Mouse (Mus musculus): ENCODE data around the gene Olfr212. TPM values are rescaled to one million over a fixed set of nuclear protein-coding genes. Genes with fewer than 3 reads are reported as not detected.
"Not testable (repeated sequence)": the region's sequence is repeated elsewhere in the genome, so short reads cannot be mapped to it uniquely, and the experiment has no call there.

The Olfr212 gene
- not detected in 2 replicates for total RNA-seq (2014; fragmentation: Nextera tagmentation)
- total RNA-seq (2017): not detected in 2 replicates

- peak; percentile 44; the same call in 1 of the 2 replicates for ATAC-seq (replicated peaks; ENCODE audit: poor library complexity, severe bottlenecking)
These were observed at the start of gene Olfr212 for GRCm38 (mm10) chr6:116506302-116507003. Gene Olfr212 (plus strand): TSS chr6:116506516.

- peak; percentile 43 for ATAC-seq (replicated peaks; ENCODE audit: poor library complexity, severe bottlenecking)
These were observed 47.6 kb upstream of the Olfr212 start for GRCm38 (mm10) chr6:116458728-116459127.

- ATAC-seq (replicated peaks; ENCODE audit: poor library complexity, severe bottlenecking): peak; percentile 45
These were observed 47.1 kb upstream of the Olfr212 start for GRCm38 (mm10) chr6:116459232-116459631.

GRCm38 (mm10) chr6:116460544-116461283 is 45.6 kb upstream of the Olfr212 start, which contains the start of gene Alox5:
Gene Alox5 (minus strand): TSS chr6:116461178.
- ATAC-seq (replicated peaks; ENCODE audit: poor library complexity, severe bottlenecking): peak; percentile 44

GRCm38 (mm10) chr6:116468081-116468480 is 38.2 kb upstream of the Olfr212 start:
- ATAC-seq (replicated peaks; ENCODE audit: poor library complexity, severe bottlenecking): peak; percentile 99

GRCm38 (mm10) chr6:116485081-116485480 is 21.2 kb upstream of the Olfr212 start:
- no peak for ATAC-seq (replicated peaks; ENCODE audit: poor library complexity, severe bottlenecking)

- ATAC-seq (replicated peaks; ENCODE audit: poor library complexity, severe bottlenecking): peak; percentile 99
These were observed 19.5 kb upstream of the Olfr212 start for GRCm38 (mm10) chr6:116486833-116487232.

GRCm38 (mm10) chr6:116488791-116489190 is 17.5 kb upstream of the Olfr212 start, which contains the start of gene Olfr211:
Gene Olfr211 (plus strand): TSS chr6:116489091.
- no peak for ATAC-seq (replicated peaks; ENCODE audit: poor library complexity, severe bottlenecking)

GRCm38 (mm10) chr6:116493742-116494141 is 12.6 kb upstream of the Olfr212 start:
- peak; percentile 59 for ATAC-seq (replicated peaks; ENCODE audit: poor library complexity, severe bottlenecking)

GRCm38 (mm10) chr6:116495960-116496359 is 10.4 kb upstream of the Olfr212 start:
- peak; percentile 59 for ATAC-seq (replicated peaks; ENCODE audit: poor library complexity, severe bottlenecking)

- ATAC-seq (replicated peaks; ENCODE audit: poor library complexity, severe bottlenecking): no peak
These were observed 8.5 kb downstream of the Olfr212 start for GRCm38 (mm10) chr6:116514832-116515231.

GRCm38 (mm10) chr6:116538156-116538555 is 31.8 kb downstream of the Olfr212 start, which contains the start of gene Olfr213:
Gene Olfr213 (plus strand): TSS chr6:116538456.
- no peak for ATAC-seq (replicated peaks; ENCODE audit: poor library complexity, severe bottlenecking)

GRCm38 (mm10) chr6:116542500-116542899 is 36.2 kb downstream of the Olfr212 start:
- no peak for ATAC-seq (replicated peaks; ENCODE audit: poor library complexity, severe bottlenecking)

- ATAC-seq (replicated peaks; ENCODE audit: poor library complexity, severe bottlenecking): not testable (repeated sequence)
These were observed 44.5 kb downstream of the Olfr212 start, which contains the start of gene Gm5580 for GRCm38 (mm10) chr6:116550841-116551240. Gene Gm5580 (plus strand): TSS chr6:116551141.

- ATAC-seq (replicated peaks; ENCODE audit: poor library complexity, severe bottlenecking): no peak
These were observed 47.6 kb downstream of the Olfr212 start, which contains the start of gene Olfr214 for GRCm38 (mm10) chr6:116553935-116554334. Gene Olfr214 (plus strand): TSS chr6:116554235.

- no peak for ATAC-seq (replicated peaks; ENCODE audit: poor library complexity, severe bottlenecking)
These were observed 48.6 kb downstream of the Olfr212 start for GRCm38 (mm10) chr6:116554952-116555351.

Other genes with a start within 250 kb of the Olfr212 start
- 19.9 and 32.7 TPM in 2 replicates for gene Zfand4, start 242.3 kb upstream of the Olfr212 start, total RNA-seq (2014; fragmentation: Nextera tagmentation)
- 15.3 and 16.3 TPM in 2 replicates for gene Zfand4, start 242.3 kb upstream of the Olfr212 start, total RNA-seq (2017)
- gene March8, start 168.5 kb upstream of the Olfr212 start, total RNA-seq (2014; fragmentation: Nextera tagmentation): 13.4 and 22.4 TPM in 2 replicates
- gene March8, start 168.5 kb upstream of the Olfr212 start, total RNA-seq (2017): 15.9 and 19.3 TPM in 2 replicates
- 6.6 and 13.3 TPM in 2 replicates for gene Alox5, start 45.3 kb upstream of the Olfr212 start, total RNA-seq (2014; fragmentation: Nextera tagmentation)
- 6.2 and 15.6 TPM in 2 replicates for gene Alox5, start 45.3 kb upstream of the Olfr212 start, total RNA-seq (2017)
- gene Olfr211, start 17.4 kb upstream of the Olfr212 start, total RNA-seq (2014; fragmentation: Nextera tagmentation): not detected in 2 replicates
- not detected in 2 replicates for gene Olfr211, start 17.4 kb upstream of the Olfr212 start, total RNA-seq (2017)
- not detected in 2 replicates for gene Olfr213, start 31.9 kb downstream of the Olfr212 start, total RNA-seq (2014; fragmentation: Nextera tagmentation)
- not detected in 2 replicates for gene Olfr213, start 31.9 kb downstream of the Olfr212 start, total RNA-seq (2017)
- 0.34 TPM in 1 of 2 replicates, not detected in the other for gene Gm5580, start 44.6 kb downstream of the Olfr212 start, total RNA-seq (2014; fragmentation: Nextera tagmentation)
- 0.36 and 0.39 TPM in 2 replicates for gene Gm5580, start 44.6 kb downstream of the Olfr212 start, total RNA-seq (2017)
- not detected in 2 replicates for gene Olfr214, start 47.7 kb downstream of the Olfr212 start, total RNA-seq (2014; fragmentation: Nextera tagmentation)
- not detected in 2 replicates for gene Olfr214, start 47.7 kb downstream of the Olfr212 start, total RNA-seq (2017)
- gene Olfr215, start 77.7 kb downstream of the Olfr212 start, total RNA-seq (2014; fragmentation: Nextera tagmentation): not detected in 2 replicates
- gene Olfr215, start 77.7 kb downstream of the Olfr212 start, total RNA-seq (2017): not detected in 2 replicates
- 110 and 113 TPM in 2 replicates for gene Zfp422, start 122.5 kb downstream of the Olfr212 start, total RNA-seq (2014; fragmentation: Nextera tagmentation)
- gene Zfp422, start 122.5 kb downstream of the Olfr212 start, total RNA-seq (2017): 68.6 and 72.0 TPM in 2 replicates
- not detected in 2 replicates for gene Depp1, start 144.1 kb downstream of the Olfr212 start, total RNA-seq (2014; fragmentation: Nextera tagmentation)
- not detected in 2 replicates for gene Depp1, start 144.1 kb downstream of the Olfr212 start, total RNA-seq (2017)
- gene Rassf4, start 167.4 kb downstream of the Olfr212 start, total RNA-seq (2014; fragmentation: Nextera tagmentation): 78.9 and 79.9 TPM in 2 replicates
- gene Rassf4, start 167.4 kb downstream of the Olfr212 start, total RNA-seq (2017): 41.0 and 46.8 TPM in 2 replicates
- gene Tmem72, start 210.4 kb downstream of the Olfr212 start, total RNA-seq (2014; fragmentation: Nextera tagmentation): 0.11 and 0.24 TPM in 2 replicates
- under 0.01 and 0.04 TPM in 2 replicates for gene Tmem72, start 210.4 kb downstream of the Olfr212 start, total RNA-seq (2017)